Mouse (Mus musculus) MEL (cell line): ENCODE results near the gene Prickle4.

Experiments used
- CHD2 ChIP-seq: IDR thresholded peaks from 2 replicates; pipeline ENCODE4 v1.6.1; 2011; ENCODE audit warnings: low read length, improper control_type of control experiment
- CTCF ChIP-seq, 3 experiments: IDR thresholded peaks in 2 of 3; conservative IDR thresholded peaks in 1 of 3; 2 replicates each; pipeline ENCODE4 v1.5.1; 2011 to 2012; ENCODE audit warnings: low read length in 3 of 3, low read depth in 2 of 3, mild to moderate bottlenecking in 2 of 3, improper control_type of control experiment in 1 of 3, inconsistent platforms in 1 of 3, mixed read lengths in 1 of 3, moderate library complexity in 1 of 3; ENCODE audit not compliant: control insufficient read depth in 1 of 3, insufficient read depth in 1 of 3, poor library complexity in 1 of 3, severe bottlenecking in 1 of 3
- ELF1 ChIP-seq: IDR thresholded peaks from 2 replicates; pipeline ENCODE4 v1.6.1; 2014; ENCODE audit warnings: low read depth, mild to moderate bottlenecking, inconsistent platforms, low read length, improper control_type of control experiment, moderate library complexity
- ETS1 ChIP-seq: IDR thresholded peaks from 2 replicates; pipeline ENCODE4 v1.6.1; 2012; ENCODE audit warnings: low read depth, mild to moderate bottlenecking, inconsistent platforms, low read length, improper control_type of control experiment, moderate library complexity
- GATA1 ChIP-seq: IDR thresholded peaks from 2 replicates; pipeline ENCODE4 v1.6.1; 2011; ENCODE audit warnings: low read depth, low read length, improper control_type of control experiment
- KAT2A ChIP-seq: conservative IDR thresholded peaks from 2 replicates; pipeline ENCODE4 v1.6.1; 2012; ENCODE audit warnings: low read depth, low read length, improper control_type of control experiment, inconsistent platforms
- NRF1 ChIP-seq: IDR thresholded peaks from 2 replicates; pipeline ENCODE4 v1.6.1; 2014; ENCODE audit warnings: low read depth, mild to moderate bottlenecking, inconsistent platforms, low read length, improper control_type of control experiment, moderate library complexity; ENCODE audit not compliant: poor library complexity, insufficient read depth, severe bottlenecking
- POLR2A ChIP-seq, 2 experiments: IDR thresholded peaks; 2 replicates each; pipeline ENCODE4 v1.6.1; 2011 to 2012; ENCODE audit warnings: low read length in 2 of 2, mild to moderate bottlenecking in 2 of 2, control low read depth in 1 of 2, improper control_type of control experiment in 1 of 2, low read depth in 1 of 2, moderate library complexity in 1 of 2; ENCODE audit not compliant: control insufficient read depth in 1 of 2, insufficient read depth in 1 of 2, poor library complexity in 1 of 2
- RAD21 ChIP-seq: IDR thresholded peaks from 2 replicates; pipeline ENCODE4 v1.6.1; 2011; ENCODE audit warnings: mild to moderate bottlenecking, low read depth, low read length, improper control_type of control experiment
- USF1 ChIP-seq: IDR thresholded peaks from 2 replicates; pipeline ENCODE4 v1.6.1; 2014; ENCODE audit warnings: low read depth, mild to moderate bottlenecking, inconsistent platforms, low read length, improper control_type of control experiment, moderate library complexity
- ZNF384 ChIP-seq: IDR thresholded peaks from 2 replicates; pipeline ENCODE4 v1.6.1; 2012; ENCODE audit warnings: low read depth, mild to moderate bottlenecking, inconsistent platforms, low read length, improper control_type of control experiment

GRCm38 (mm10) chr17:47698156-47698555, 3.6 kb upstream of the Prickle4 start:
- TF ChIP-seq GATA1: no peak
- no peak for TF ChIP-seq CTCF (IDR thresholded peaks at IDR 0.05 in 2 of 3, conservative IDR thresholded peaks at IDR 0.05 in 1 of 3; ENCODE audit: control insufficient read depth in 1 of 3, insufficient read depth in 1 of 3, low read depth in 2 of 3, low read length in 3 of 3, poor library complexity in 1 of 3, severe bottlenecking in 1 of 3)
- TF ChIP-seq KAT2A: no peak
- TF ChIP-seq POLR2A (IDR thresholded peaks at IDR 0.05; ENCODE audit: control insufficient read depth in 1 of 2, insufficient read depth in 1 of 2, low read depth in 1 of 2, low read length in 2 of 2, poor library complexity in 1 of 2): no peak
- no peak for TF ChIP-seq ETS1
- no peak for TF ChIP-seq ZNF384
- TF ChIP-seq CHD2: no peak
- no peak for TF ChIP-seq ELF1
- TF ChIP-seq USF1: no peak
- TF ChIP-seq NRF1: no peak
- TF ChIP-seq RAD21: no peak
